Mouse (Mus musculus) liver, embryonic 13.5 days (tissue): ENCODE results near the gene Cbl. TPM values are rescaled to one million over a fixed set of nuclear protein-coding genes. Genes with fewer than 3 reads are reported as not detected.

Source experiments
- ATAC-seq: fragments of 200-750 bp; cut with Nextera tagmentation; 2 replicates; pipeline ENCODE4 v1.8.0; 2017; ENCODE audit warnings: low read depth, mild to moderate bottlenecking, moderate number of reproducible peaks, moderate library complexity
- DNase-seq: peaks from one replicate; pipeline ENCODE4 v3.0.0; 2022
- H3K27ac ChIP-seq: fragments of 300-500 bp; sonication (generic); 2 replicates; pipeline ENCODE4 v1.5.1; 2015; ENCODE audit warnings: moderate library complexity, mild to moderate bottlenecking, inconsistent platforms
- H3K27me3 ChIP-seq: fragments of 300-500 bp; sonication (generic); 2 replicates; pipeline ENCODE4 v1.6.1; 2015; ENCODE audit warnings: mild to moderate bottlenecking, inconsistent platforms
- H3K36me3 ChIP-seq: fragments of 300-500 bp; sonication (generic); 2 replicates; pipeline ENCODE4 v1.6.1; 2015; ENCODE audit warnings: mild to moderate bottlenecking, inconsistent platforms
- H3K4me1 ChIP-seq: fragments of 300-500 bp; sonication (generic); replicated peaks from 2 replicates; pipeline ENCODE4 v1.6.1; 2015; ENCODE audit warnings: inconsistent platforms
- H3K4me2 ChIP-seq: fragments of 300-500 bp; sonication (generic); 2 replicates; pipeline ENCODE4 v1.6.1; 2015; ENCODE audit warnings: inconsistent platforms, mild to moderate bottlenecking, moderate library complexity
- H3K4me3 ChIP-seq: fragments of 300-500 bp; sonication (generic); replicated peaks from 2 replicates; pipeline ENCODE4 v1.5.1; 2015; ENCODE audit warnings: mild to moderate bottlenecking, inconsistent platforms
- H3K9ac ChIP-seq: fragments of 300-500 bp; sonication (generic); 2 replicates; pipeline ENCODE4 v1.6.1; 2015; ENCODE audit warnings: mild to moderate bottlenecking, inconsistent platforms
- H3K9me3 ChIP-seq: fragments of 300-500 bp; sonication (generic); replicated peaks from 2 replicates; pipeline ENCODE4 v1.6.1; 2016; ENCODE audit warnings: inconsistent platforms
- WGBS: fragments of 180-500 bp; shearing (Covaris S2); methylation state at CpG from one replicate; pipeline ENCODE4 v1.1.7; 2015; ENCODE audit not compliant: insufficient replicate concordance; 5-methylcytosine and 5-hydroxymethylcytosine counted together
- polyA plus RNA-seq: library from polyadenylated mRNA; unstranded; fragments of >200 nt; fragmentation: Nextera tagmentation; extraction: Ambion mirVana; gene quantifications from 2 replicates; pipeline ENCODE4 v1.2.1, GENCODE M21; 2015

Cbl gene
- polyA plus RNA-seq, 1 experiment from 2014 or later = 5.7 TPM

GRCm38 (mm10) chr9:44182260-44182659 is 51.6 kb downstream of the Cbl start:
- DNase-seq (peak; percentile 15), ATAC-seq (no peak)
- WGBS = 79% methylated on average over 3 of the region's 3 CpGs

GRCm38 (mm10) chr9:44181537-44181936 is 52.3 kb downstream of the Cbl start:
- Histone ChIP-seq H3K4me2 (no peak overlapping the region), H3K4me3 (no peak overlapping the region), H3K36me3 (peaks cover 11% of the 10 kb centered on the region; the same call in 1 of the 2 replicates), H3K9me3 (no peaks in the 10 kb centered on the region), H3K27me3 (no peaks in the 10 kb centered on the region), H3K27ac (no peak overlapping the region), H3K4me1 (peaks cover 23% of the 10 kb centered on the region), H3K9ac (no peak overlapping the region)
- WGBS = 37% methylated on average over 5 of the region's 5 CpGs
- DNase-seq (no peak), ATAC-seq (no peak)

More at GRCm38 (mm10) chr9:44182260-44182659, 51.6 kb downstream of the Cbl start:
- Histone ChIP-seq H3K36me3 (peaks cover 11% of the 10 kb centered on the region; the same call in 1 of the 2 replicates), H3K4me1 (peaks cover 21% of the 10 kb centered on the region), H3K4me2 (no peak overlapping the region), H3K9ac (no peak overlapping the region), H3K27ac (no peak overlapping the region), H3K9me3 (no peaks in the 10 kb centered on the region), H3K27me3 (no peaks in the 10 kb centered on the region), H3K4me3 (no peak overlapping the region)

- Histone ChIP-seq H3K4me2 (no peak overlapping the region), H3K36me3 (peaks cover 11% of the 10 kb centered on the region; the same call in 1 of the 2 replicates), H3K9ac (no peak overlapping the region), H3K4me3 (no peak overlapping the region), H3K4me1 (peaks cover 39% of the 10 kb centered on the region), H3K27ac (no peak overlapping the region), H3K9me3 (no peaks in the 10 kb centered on the region), H3K27me3 (no peaks in the 10 kb centered on the region)
- DNase-seq = no peak
- ATAC-seq = no peak
- WGBS = 85% methylated on average over 12 of the region's 12 CpGs
Measured at GRCm38 (mm10) chr9:44178811-44179210, 55.0 kb downstream of the Cbl start.

GRCm38 (mm10) chr9:44178389-44178788 is 55.5 kb downstream of the Cbl start:
- Histone ChIP-seq H3K27ac (no peak overlapping the region), H3K36me3 (peaks cover 11% of the 10 kb centered on the region; the same call in 1 of the 2 replicates), H3K4me1 (peaks cover 39% of the 10 kb centered on the region), H3K4me3 (no peak overlapping the region), H3K9me3 (no peaks in the 10 kb centered on the region), H3K9ac (no peak overlapping the region), H3K4me2 (no peak overlapping the region), H3K27me3 (no peaks in the 10 kb centered on the region)
- peak; percentile 15 for DNase-seq
- 80% methylated on average over 14 of the region's 14 CpGs for WGBS
- no peak for ATAC-seq

- no peaks in the 10 kb centered on the region for H3K27me3 ChIP-seq
- no peak for DNase-seq
- 23% methylated on average over 2 of the region's 2 CpGs for WGBS
Measured at GRCm38 (mm10) chr9:44177405-44177804, 56.4 kb downstream of the Cbl start.

GRCm38 (mm10) chr9:44175957-44176356 is 57.9 kb downstream of the Cbl start:
- H3K27me3 ChIP-seq = no peaks in the 10 kb centered on the region
- H3K36me3 ChIP-seq = peaks cover 31% of the 10 kb centered on the region
- no peak for DNase-seq
- H3K4me3 ChIP-seq = no peak overlapping the region
- 0 out of 2 replicates have a peak overlapping the region, but pooled peaks have one; percentile 8 for H3K4me2 ChIP-seq
- no peak for ATAC-seq
- no peaks in the 10 kb centered on the region for H3K9me3 ChIP-seq
- H3K9ac ChIP-seq = no peak overlapping the region
- H3K27ac ChIP-seq = no peak overlapping the region
- peaks cover 31% of the 10 kb centered on the region for H3K4me1 ChIP-seq
- WGBS = 10% methylated on average over 1 of the region's 1 CpGs

More at GRCm38 (mm10) chr9:44177405-44177804, 56.4 kb downstream of the Cbl start:
- no peak for ATAC-seq
- Histone ChIP-seq H3K4me3 (no peak overlapping the region), H3K4me2 (no peak overlapping the region), H3K27ac (no peak overlapping the region), H3K4me1 (peaks cover 39% of the 10 kb centered on the region), H3K36me3 (peaks cover 18% of the 10 kb centered on the region; the same call in 1 of the 2 replicates), H3K9me3 (no peaks in the 10 kb centered on the region), H3K9ac (no peak overlapping the region)

- Histone ChIP-seq H3K4me3 (no peak overlapping the region), H3K9ac (no peak overlapping the region), H3K36me3 (peaks cover 35% of the 10 kb centered on the region), H3K27me3 (no peaks in the 10 kb centered on the region), H3K9me3 (no peaks in the 10 kb centered on the region), H3K4me1 (peaks cover 35% of the 10 kb centered on the region), H3K4me2 (0 out of 2 replicates have a peak overlapping the region, but pooled peaks have one; percentile 8), H3K27ac (no peak overlapping the region)
- ATAC-seq = no peak
- DNase-seq = no peak
- WGBS = 16% methylated on average over 6 of the region's 6 CpGs
Measured at GRCm38 (mm10) chr9:44175556-44175955, 58.3 kb downstream of the Cbl start.

- Histone ChIP-seq H3K4me3 (no peak overlapping the region), H3K9ac (no peak overlapping the region), H3K27ac (no peak overlapping the region), H3K36me3 (peaks cover 42% of the 10 kb centered on the region), H3K9me3 (no peaks in the 10 kb centered on the region), H3K4me1 (peaks cover 24% of the 10 kb centered on the region), H3K4me2 (no peak overlapping the region), H3K27me3 (no peaks in the 10 kb centered on the region)
- no peak for DNase-seq
- no peak for ATAC-seq
- 27% methylated on average over 3 of the region's 3 CpGs for WGBS
Measured at GRCm38 (mm10) chr9:44170691-44171151, 63.1 kb downstream of the Cbl start.

GRCm38 (mm10) chr9:44168931-44169330 is 64.9 kb downstream of the Cbl start:
- Histone ChIP-seq H3K4me3 (no peak overlapping the region), H3K36me3 (peaks cover 58% of the 10 kb centered on the region), H3K4me1 (peaks cover 17% of the 10 kb centered on the region; the same call in 1 of the 2 replicates), H3K9ac (no peak overlapping the region), H3K27me3 (no peaks in the 10 kb centered on the region), H3K4me2 (no peak overlapping the region), H3K27ac (no peak overlapping the region), H3K9me3 (no peaks in the 10 kb centered on the region)
- ATAC-seq (no peak), DNase-seq (no peak)
- 52% methylated on average over 5 of the region's 5 CpGs for WGBS

GRCm38 (mm10) chr9:44159886-44160285 is 74.0 kb downstream of the Cbl start:
- WGBS = 83% methylated on average over 3 of the region's 3 CpGs
- ATAC-seq = no peak

GRCm38 (mm10) chr9:44147290-44147689 is 86.6 kb downstream of the Cbl start:
- Histone ChIP-seq H3K4me2 (no peak overlapping the region), H3K36me3 (peaks cover 69% of the 10 kb centered on the region), H3K9me3 (no peaks in the 10 kb centered on the region), H3K9ac (no peak overlapping the region), H3K4me3 (no peak overlapping the region), H3K4me1 (no peaks in the 10 kb centered on the region), H3K27me3 (no peaks in the 10 kb centered on the region), H3K27ac (no peak overlapping the region)
- DNase-seq (no peak), ATAC-seq (no peak)
- WGBS = 59% methylated on average over 3 of the region's 3 CpGs

More at GRCm38 (mm10) chr9:44159886-44160285, 74.0 kb downstream of the Cbl start:
- H3K9me3 ChIP-seq = no peaks in the 10 kb centered on the region
- no peak overlapping the region for H3K4me2 ChIP-seq
- no peaks in the 10 kb centered on the region for H3K4me1 ChIP-seq
- no peak for DNase-seq
- no peaks in the 10 kb centered on the region for H3K27me3 ChIP-seq
- no peak overlapping the region for H3K4me3 ChIP-seq
- no peak overlapping the region for H3K27ac ChIP-seq
- peaks cover 85% of the 10 kb centered on the region for H3K36me3 ChIP-seq
- H3K9ac ChIP-seq = no peak overlapping the region

- Histone ChIP-seq H3K4me2 (no peak overlapping the region), H3K9ac (no peak overlapping the region), H3K9me3 (no peaks in the 10 kb centered on the region), H3K27ac (no peak overlapping the region), H3K36me3 (peaks cover 53% of the 10 kb centered on the region), H3K4me3 (no peak overlapping the region), H3K4me1 (no peaks in the 10 kb centered on the region), H3K27me3 (no peaks in the 10 kb centered on the region)
- DNase-seq (no peak), ATAC-seq (no peak)
Measured at GRCm38 (mm10) chr9:44144718-44145060, 89.2 kb downstream of the Cbl start.
